Mouse (Mus musculus): ENCODE measurements at regions not wholly inside any gene's neighbourhood (a gene's known extent, or its start where the extent isn't known, plus 50 kb on each side); places are given as distances from the start of the nearest gene placed in this dataset.

- TF ChIP-seq POLR2A (IDR thresholded peaks at IDR 0.05; ENCODE audit: borderline replicate concordance, extremely low read depth, insufficient read depth, insufficient read length, poor library complexity, severe bottlenecking) (no peak), CTCF (IDR thresholded peaks at IDR 0.05; ENCODE audit: borderline replicate concordance, extremely low read depth, insufficient read depth, insufficient read length) (no peak)
These were observed 96.6 kb upstream of the Slit3 start for GRCm38 (mm10) chr11:35024448-35024847.
